Mouse (Mus musculus): ENCODE results near the gene Kmt5b. TPM values are rescaled to one million over a fixed set of nuclear protein-coding genes. Genes with fewer than 3 reads are reported as not detected.

Kmt5b gene
- total and polyA plus RNA-seq, 3 experiments = 14.9 to 23.9 TPM; not detected in 1

GRCm38 (mm10) chr19:3739650-3740049 is 27.6 kb upstream of the Kmt5b start:
- no peak overlapping the region for H3K27ac ChIP-seq (ENCODE audit: control insufficient read depth, low read depth, low read length)
- no peak for DNase-seq (ENCODE audit: low read depth, low spot score)
- TF ChIP-seq SMC3 (IDR thresholded peaks at IDR 0.05; ENCODE audit: low read depth, low read length) (no peak), NELFE (IDR thresholded peaks at IDR 0.05; ENCODE audit: low read depth, low read length) (no peak), POLR2A (IDR thresholded peaks at IDR 0.05; ENCODE audit: control insufficient read depth in 1 of 2, insufficient read depth in 1 of 2, low read depth in 1 of 2, low read length in 2 of 2, poor library complexity in 1 of 2) (no peak), UBTF (IDR thresholded peaks at IDR 0.05; ENCODE audit: borderline replicate concordance, insufficient read depth, low read depth, low read length) (no peak), USF2 (IDR thresholded peaks at IDR 0.05; ENCODE audit: borderline replicate concordance in 1 of 2, insufficient read depth in 1 of 2, low read depth in 1 of 2, low read length in 2 of 2) (no peak), GABPA (IDR thresholded peaks at IDR 0.05; ENCODE audit: low read depth, low read length) (no peak)
- no peaks in the 10 kb centered on the region for H3K79me2 ChIP-seq (ENCODE audit: control insufficient read depth, insufficient read depth, low read length, poor library complexity)
- no peaks in the 10 kb centered on the region for H3K36me3 ChIP-seq (ENCODE audit: control insufficient read depth in 1 of 2, insufficient read depth in 2 of 2, low read length in 2 of 2)
- no peak overlapping the region for H3K9ac ChIP-seq (ENCODE audit: control insufficient read depth, low read depth, low read length, poor library complexity, severe bottlenecking)
- no peaks in the 10 kb centered on the region for H3K4me1 ChIP-seq (ENCODE audit: control insufficient read depth in 1 of 2, insufficient read depth in 2 of 2, low read length in 2 of 2)
- no peaks in the 10 kb centered on the region for H3K9me3 ChIP-seq (replicated peaks; ENCODE audit: insufficient read depth, low read length)
- H3K4me3 ChIP-seq (ENCODE audit: control insufficient read depth in 1 of 2, insufficient read depth in 1 of 2, low read depth in 2 of 2, low read length in 2 of 2) = no peak overlapping the region
- no peaks in the 10 kb centered on the region; a peak in 1 of 4 replicates for H3K27me3 ChIP-seq (ENCODE audit: control insufficient read depth in 1 of 2, insufficient read depth in 2 of 2, low read length in 2 of 2)

GRCm38 (mm10) chr19:3742716-3743115 is 24.5 kb upstream of the Kmt5b start:
- Histone ChIP-seq H3K27me3 (ENCODE audit: control insufficient read depth in 1 of 2, insufficient read depth in 2 of 2, low read length in 2 of 2) (no peaks in the 10 kb centered on the region; a peak in 1 of 4 replicates), H3K36me3 (ENCODE audit: control insufficient read depth in 1 of 2, insufficient read depth in 2 of 2, low read length in 2 of 2) (peaks cover 0 to 2% of the 10 kb centered on the region in 2 experiments; a peak in 1 of 4 replicates), H3K4me3 (ENCODE audit: control insufficient read depth in 1 of 2, insufficient read depth in 1 of 2, low read depth in 2 of 2, low read length in 2 of 2) (no peak overlapping the region), H3K9ac (ENCODE audit: control insufficient read depth, low read depth, low read length, poor library complexity, severe bottlenecking) (no peak overlapping the region), H3K27ac (ENCODE audit: control insufficient read depth, low read depth, low read length) (no peak overlapping the region), H3K4me1 (ENCODE audit: control insufficient read depth in 1 of 2, insufficient read depth in 2 of 2, low read length in 2 of 2) (peaks cover 0 to 3% of the 10 kb centered on the region in 2 experiments; a peak in 2 of 4 replicates), H3K9me3 (replicated peaks; ENCODE audit: insufficient read depth, low read length) (no peaks in the 10 kb centered on the region), H3K79me2 (ENCODE audit: control insufficient read depth, insufficient read depth, low read length, poor library complexity) (no peaks in the 10 kb centered on the region)
- TF ChIP-seq TBP (IDR thresholded peaks at IDR 0.05; ENCODE audit: low read depth, low read length) (no peak), GATA1 (IDR thresholded peaks at IDR 0.05; ENCODE audit: low read depth, low read length) (no peak), POLR2AphosphoS2 (IDR thresholded peaks at IDR 0.05; ENCODE audit: low read length) (no peak), ZMIZ1 (IDR thresholded peaks at IDR 0.05; ENCODE audit: low read depth, low read length) (no peak), ZC3H11A (IDR thresholded peaks at IDR 0.05; ENCODE audit: low read depth, low read length) (no peak), ETS1 (IDR thresholded peaks at IDR 0.05; ENCODE audit: low read depth, low read length) (no peak), RAD21 (IDR thresholded peaks at IDR 0.05; ENCODE audit: low read depth, low read length) (no peak), SMC3 (IDR thresholded peaks at IDR 0.05; ENCODE audit: low read depth, low read length) (no peak), TCF12 (IDR thresholded peaks at IDR 0.05; ENCODE audit: low read depth, low read length) (no peak), NRF1 (IDR thresholded peaks at IDR 0.05; ENCODE audit: insufficient read depth, low read depth, low read length, poor library complexity, severe bottlenecking) (no peak)
- DNase-seq (ENCODE audit: low read depth, low spot score) = no peak
